Mouse (Mus musculus): ENCODE measurements around the gene Pgrmc2. TPM values are rescaled to one million over a fixed set of nuclear protein-coding genes. Genes with fewer than 3 reads are reported as not detected.

Pgrmc2 gene
- total RNA-seq (2014; fragmentation: Nextera tagmentation) (26.1 and 40.8 TPM in 2 replicates), total RNA-seq (2017) (17.3 and 19.4 TPM in 2 replicates)

DNA sequence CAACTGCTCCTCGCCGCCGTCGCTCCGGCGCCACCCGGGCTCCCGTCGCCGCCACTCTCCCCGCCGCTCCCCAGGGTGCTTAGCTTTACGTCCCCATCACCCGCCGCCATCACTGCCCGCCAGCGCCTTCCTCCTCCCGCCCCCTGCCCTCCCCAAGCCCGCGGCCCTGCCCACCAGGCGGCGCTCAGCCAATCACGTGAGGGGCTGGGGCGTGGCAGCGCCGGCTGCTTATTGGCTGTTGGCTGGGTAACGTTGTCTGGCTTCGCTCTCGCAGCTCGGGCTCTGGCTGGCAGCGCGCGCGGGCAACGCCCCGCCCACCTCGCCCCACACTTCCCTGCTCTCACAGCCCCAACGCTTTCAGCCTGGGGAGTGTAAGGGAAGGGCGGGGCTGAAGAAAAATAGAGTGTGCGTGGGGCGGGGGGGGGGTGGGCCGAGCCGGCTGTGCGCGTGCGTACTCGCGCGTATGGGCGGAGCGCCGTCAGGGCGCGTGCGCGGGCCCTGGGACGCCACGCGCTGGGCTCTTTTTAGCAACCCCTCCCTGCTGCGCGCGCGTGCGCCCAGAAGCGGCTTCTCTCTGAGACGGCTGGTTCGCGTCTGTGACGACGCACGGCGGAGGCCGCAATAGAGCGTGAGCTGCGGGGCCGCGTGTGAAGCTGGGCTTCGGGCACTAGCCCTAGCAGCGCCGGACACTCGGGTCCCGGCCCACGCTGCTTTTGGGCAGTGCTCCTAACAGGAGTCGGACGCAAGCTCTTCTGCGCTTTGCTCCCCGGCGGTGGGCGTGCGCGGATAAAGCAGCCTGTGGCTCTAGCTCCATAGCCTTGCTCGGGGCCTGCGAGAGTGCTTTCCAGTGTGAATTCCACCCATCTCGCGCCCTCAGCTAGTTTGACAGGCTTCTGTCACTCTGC, at the start of gene Pgrmc2:
TSS of gene Pgrmc2 (minus strand) at position 162 of the 905 bp plus-strand sequence.
- peak; percentile 92 for ATAC-seq (replicated peaks; ENCODE audit: low FRiP score, low TSS enrichment, poor library complexity, severe bottlenecking)

DNA sequence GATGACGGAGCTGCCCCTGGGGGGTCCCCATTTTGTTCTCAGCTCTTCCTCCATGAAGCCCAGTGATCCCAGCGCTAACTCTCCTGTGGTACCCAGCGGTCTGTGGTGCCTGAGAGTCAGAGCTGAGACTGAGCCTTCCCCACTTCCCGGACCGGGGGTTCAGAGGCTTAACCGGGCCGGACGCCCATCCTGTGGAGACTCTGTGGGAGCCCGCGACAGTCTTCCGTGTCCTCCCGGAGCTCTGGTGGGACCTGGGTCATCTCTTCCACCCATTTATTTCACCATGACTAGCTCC, 41.1 kb upstream of the Pgrmc2 start:
- ATAC-seq (replicated peaks; ENCODE audit: low FRiP score, low TSS enrichment, poor library complexity, severe bottlenecking), result no peak

- ATAC-seq (replicated peaks; ENCODE audit: low FRiP score, low TSS enrichment, poor library complexity, severe bottlenecking), result peak; percentile 29; the same call in 1 of the 2 replicates
These were observed 40.5 kb upstream of the Pgrmc2 start for GRCm38 (mm10) chr3:41123190-41123999.

GRCm38 (mm10) chr3:41118173-41118572, 35.3 kb upstream of the Pgrmc2 start:
- no peak for ATAC-seq (replicated peaks; ENCODE audit: low FRiP score, low TSS enrichment, poor library complexity, severe bottlenecking)

DNA sequence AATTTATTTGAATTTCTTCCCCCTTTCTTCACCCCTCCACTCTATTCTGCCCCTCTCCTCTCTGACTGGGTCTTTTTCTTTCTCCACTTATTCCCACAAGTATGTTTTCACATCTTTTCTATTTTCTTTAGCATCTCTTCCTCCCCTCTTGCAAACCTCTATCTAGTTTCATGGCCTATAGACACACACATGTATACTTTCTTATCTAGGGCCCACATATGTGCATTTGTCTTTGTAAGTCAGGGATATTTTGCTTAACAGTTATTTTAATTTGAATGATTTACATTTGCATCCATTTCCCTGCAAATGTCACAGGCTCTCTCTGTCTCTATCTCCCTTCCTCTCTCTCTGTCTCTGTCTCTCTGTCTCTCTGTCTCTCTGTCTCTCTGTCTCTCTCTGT, 34.6 kb upstream of the Pgrmc2 start:
- ATAC-seq (replicated peaks; ENCODE audit: low FRiP score, low TSS enrichment, poor library complexity, severe bottlenecking), result no peak

GRCm38 (mm10) chr3:41113186-41113585, 30.3 kb upstream of the Pgrmc2 start:
- ATAC-seq (replicated peaks; ENCODE audit: low FRiP score, low TSS enrichment, poor library complexity, severe bottlenecking), result no peak

- no peak for ATAC-seq (replicated peaks; ENCODE audit: low FRiP score, low TSS enrichment, poor library complexity, severe bottlenecking)
These were observed 25.5 kb upstream of the Pgrmc2 start for GRCm38 (mm10) chr3:41108306-41108785.

GRCm38 (mm10) chr3:41107600-41108305, 24.9 kb upstream of the Pgrmc2 start:
- ATAC-seq (replicated peaks; ENCODE audit: low FRiP score, low TSS enrichment, poor library complexity, severe bottlenecking), result peak; percentile 85

- no peak for ATAC-seq (replicated peaks; ENCODE audit: low FRiP score, low TSS enrichment, poor library complexity, severe bottlenecking)
These were observed 19.1 kb upstream of the Pgrmc2 start for GRCm38 (mm10) chr3:41101905-41102304.

GRCm38 (mm10) chr3:41100157-41100556, 17.3 kb upstream of the Pgrmc2 start:
- peak; percentile 66 for ATAC-seq (replicated peaks; ENCODE audit: low FRiP score, low TSS enrichment, poor library complexity, severe bottlenecking)

- no peak for ATAC-seq (replicated peaks; ENCODE audit: low FRiP score, low TSS enrichment, poor library complexity, severe bottlenecking)
These were observed 16.8 kb upstream of the Pgrmc2 start for GRCm38 (mm10) chr3:41099672-41100071.

DNA sequence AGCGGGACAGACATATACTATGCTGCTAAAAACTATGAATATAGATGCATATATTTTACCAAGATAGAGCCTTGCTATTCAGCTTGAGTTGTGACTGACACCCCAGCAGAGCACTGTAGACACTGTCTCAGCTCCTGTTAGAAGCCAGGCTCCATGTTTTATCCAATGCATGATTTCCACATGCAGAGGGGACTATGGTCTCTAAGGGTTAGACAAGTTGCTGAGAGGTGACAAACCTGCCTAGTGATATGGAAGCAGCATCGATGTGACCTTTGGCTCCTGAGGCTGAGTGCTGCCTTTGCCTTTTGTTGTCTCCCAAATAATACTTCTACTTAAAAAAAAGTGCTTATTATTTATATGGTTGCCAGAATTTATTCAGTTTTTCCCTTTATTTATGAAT, 10.4 kb upstream of the Pgrmc2 start:
- ATAC-seq (replicated peaks; ENCODE audit: low FRiP score, low TSS enrichment, poor library complexity, severe bottlenecking), result no peak

DNA sequence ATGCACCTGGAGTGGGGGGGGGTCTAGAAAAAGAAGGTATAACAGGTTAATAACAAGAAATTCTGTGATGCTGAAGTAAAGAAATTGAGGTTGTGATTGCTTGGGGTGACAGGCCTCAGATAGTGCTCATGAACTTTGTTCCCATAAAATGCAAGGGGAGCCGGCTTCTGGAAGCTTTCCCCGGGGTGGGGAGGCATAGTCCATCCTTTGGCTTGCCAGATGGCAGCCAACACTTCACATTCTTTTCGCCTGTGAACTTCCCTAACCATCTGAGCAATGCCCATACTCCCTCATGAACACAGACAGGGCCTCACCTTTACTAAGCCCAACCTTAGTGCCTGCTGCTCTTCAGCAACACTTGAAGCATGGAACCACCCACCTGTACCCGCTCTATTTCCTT, 9.5 kb upstream of the Pgrmc2 start:
- ATAC-seq (replicated peaks; ENCODE audit: low FRiP score, low TSS enrichment, poor library complexity, severe bottlenecking), result no peak

DNA sequence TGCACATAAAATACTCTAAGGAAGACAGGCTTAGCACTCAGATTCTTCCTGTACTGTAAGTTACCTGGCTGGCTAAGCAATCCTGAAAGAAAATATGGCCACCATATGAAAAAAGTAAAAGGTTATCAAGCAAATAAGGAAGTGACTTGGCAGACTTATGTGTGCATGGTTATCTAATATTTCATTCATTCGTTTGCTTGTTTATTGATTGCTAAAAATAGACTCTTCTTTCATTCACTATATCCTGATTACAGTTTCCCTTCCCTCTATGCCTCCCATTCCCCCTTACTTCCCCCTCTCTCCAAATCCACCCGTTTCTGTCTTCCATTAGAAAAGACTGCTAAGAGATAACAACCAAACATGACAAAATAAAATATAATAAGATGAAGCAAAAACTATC, 8.0 kb upstream of the Pgrmc2 start:
- 0 out of 2 replicates have a peak, but pooled peaks have one; percentile 14 for ATAC-seq (replicated peaks; ENCODE audit: low FRiP score, low TSS enrichment, poor library complexity, severe bottlenecking)

- no peak for ATAC-seq (replicated peaks; ENCODE audit: low FRiP score, low TSS enrichment, poor library complexity, severe bottlenecking)
These were observed 4.2 kb upstream of the Pgrmc2 start for GRCm38 (mm10) chr3:41087071-41087470.

- ATAC-seq (replicated peaks; ENCODE audit: low FRiP score, low TSS enrichment, poor library complexity, severe bottlenecking), result no peak
These were observed 1.6 kb upstream of the Pgrmc2 start for GRCm38 (mm10) chr3:41084421-41084820.

DNA sequence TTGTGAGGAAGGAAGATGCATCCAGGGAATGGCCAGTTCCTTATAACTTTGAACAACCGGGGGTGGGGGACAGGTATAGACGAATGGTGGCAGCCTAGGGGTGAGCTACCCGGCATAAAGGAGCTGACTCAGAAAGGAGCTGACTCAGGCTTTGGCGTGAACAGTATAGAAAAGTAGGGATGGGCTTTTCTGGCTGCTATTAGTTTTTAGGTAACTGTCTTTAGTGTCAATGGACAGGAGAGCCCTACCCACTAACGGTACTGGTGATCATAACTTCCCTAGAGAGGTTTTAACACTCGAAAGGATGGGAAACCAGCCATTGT, 905 bp upstream of the Pgrmc2 start:
- ATAC-seq (replicated peaks; ENCODE audit: low FRiP score, low TSS enrichment, poor library complexity, severe bottlenecking), result peak; percentile 18

- no peak; the same call in 1 of the 2 replicates for ATAC-seq (replicated peaks; ENCODE audit: low FRiP score, low TSS enrichment, poor library complexity, severe bottlenecking)
These were observed 344 bp downstream of the Pgrmc2 start for GRCm38 (mm10) chr3:41082520-41082884.

GRCm38 (mm10) chr3:41081474-41082301, 1.2 kb downstream of the Pgrmc2 start:
- peak; percentile 72 for ATAC-seq (replicated peaks; ENCODE audit: low FRiP score, low TSS enrichment, poor library complexity, severe bottlenecking)

All from megakaryocyte-erythroid progenitor cell, adult 5-6 weeks (primary cell).